Mouse (Mus musculus): Measurements from ENCODE around the gene Olfr558.

DNA sequence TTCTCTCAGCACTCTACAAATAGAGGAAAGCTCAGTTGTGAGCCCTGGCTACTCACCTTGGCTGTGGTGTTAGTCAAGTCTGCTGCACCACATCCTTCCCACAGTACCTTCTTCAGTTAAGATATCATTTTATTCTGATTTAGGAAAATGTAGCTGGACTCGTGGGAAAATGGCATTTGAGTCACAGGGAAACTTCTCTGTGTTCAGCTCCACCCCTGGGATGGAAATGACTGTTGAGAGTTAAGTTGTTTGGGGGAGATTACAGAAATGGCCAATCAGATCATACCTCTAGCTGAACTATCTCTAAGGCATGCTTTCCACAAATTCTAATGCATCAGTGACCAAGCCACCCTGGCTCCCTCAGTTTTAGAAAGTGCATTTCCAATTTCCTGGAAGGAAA is 17.0 kb downstream of the Olfr558 start, which contains the start of gene Olfr33:
- TF ChIP-seq POLR2A (IDR thresholded peaks at IDR 0.05; ENCODE audit: borderline replicate concordance, low read depth, low read length) (no peak), CTCF (IDR thresholded peaks at IDR 0.05; ENCODE audit: low read depth, low read length) (no peak)
